Mouse (Mus musculus) MEL (cell line): ENCODE data around the gene Slc24a4. TPM values are rescaled to one million over a fixed set of nuclear protein-coding genes. Genes with fewer than 3 reads are reported as not detected.

Experiments used
- DNase-seq: peaks from one replicate; pipeline ENCODE4 v3.0.0; 2011; ENCODE audit warnings: low read depth, low spot score
- H3K27ac ChIP-seq: 2 replicates; pipeline ENCODE4 v1.5.1; 2012; ENCODE audit warnings: low read depth, mild to moderate bottlenecking, control low read depth, low read length, moderate library complexity; ENCODE audit not compliant: control insufficient read depth
- H3K27me3 ChIP-seq, 2 experiments: fragments of 150-350 bp in 1 of 2; sonication (generic) in 1 of 2; 2 replicates each; pipeline ENCODE4 v1.6.1; 2012; ENCODE audit warnings: low read length in 2 of 2, mild to moderate bottlenecking in 2 of 2, improper control_type of control experiment in 1 of 2, moderate library complexity in 1 of 2; ENCODE audit not compliant: insufficient read depth in 2 of 2, control insufficient read depth in 1 of 2
- H3K36me3 ChIP-seq, 2 experiments: 2 replicates each; pipeline ENCODE4 v1.6.1; 2012 to 2014; ENCODE audit warnings: low read length in 2 of 2, improper control_type of control experiment in 1 of 2, inconsistent platforms in 1 of 2, mild to moderate bottlenecking in 1 of 2; ENCODE audit not compliant: insufficient read depth in 2 of 2, control insufficient read depth in 1 of 2
- H3K4me1 ChIP-seq, 2 experiments: fragments of 150-350 bp in 1 of 2; sonication (generic) in 1 of 2; 2 replicates each; pipeline ENCODE4 v1.6.1; 2012; ENCODE audit warnings: low read length in 2 of 2, improper control_type of control experiment in 1 of 2, mild to moderate bottlenecking in 1 of 2; ENCODE audit not compliant: insufficient read depth in 2 of 2, control insufficient read depth in 1 of 2
- H3K4me3 ChIP-seq, 2 experiments: fragments of 150-350 bp in 1 of 2; sonication (generic) in 1 of 2; 2 replicates each; pipeline ENCODE4 v1.5.1; 2012; ENCODE audit warnings: low read depth in 2 of 2, low read length in 2 of 2, mild to moderate bottlenecking in 2 of 2, moderate library complexity in 2 of 2, control low read depth in 1 of 2, improper control_type of control experiment in 1 of 2; ENCODE audit not compliant: control insufficient read depth in 1 of 2, insufficient read depth in 1 of 2
- H3K79me2 ChIP-seq: 2 replicates; pipeline ENCODE4 v1.6.1; 2012; ENCODE audit warnings: mild to moderate bottlenecking, low read length, moderate library complexity; ENCODE audit not compliant: control insufficient read depth, poor library complexity, insufficient read depth
- H3K9ac ChIP-seq: 2 replicates; pipeline ENCODE4 v1.6.1; 2012; ENCODE audit warnings: low read depth, mild to moderate bottlenecking, control low read depth, low read length, moderate library complexity; ENCODE audit not compliant: control insufficient read depth, poor library complexity, severe bottlenecking
- H3K9me3 ChIP-seq: fragments of 150-350 bp; sonication (generic); replicated peaks from 2 replicates; pipeline ENCODE4 v1.6.1; 2012; ENCODE audit warnings: mild to moderate bottlenecking, low read length, improper control_type of control experiment, moderate library complexity; ENCODE audit not compliant: insufficient read depth
- CHD2 ChIP-seq: IDR thresholded peaks from 2 replicates; pipeline ENCODE4 v1.6.1; 2011; ENCODE audit warnings: low read length, improper control_type of control experiment
- E2F4 ChIP-seq: IDR thresholded peaks from 2 replicates; pipeline ENCODE4 v1.6.1; 2011; ENCODE audit warnings: low read depth, low read length, improper control_type of control experiment, borderline replicate concordance
- EP300 ChIP-seq, 2 experiments: IDR thresholded peaks; 2 replicates each; pipeline ENCODE4 v1.6.1; 2011; ENCODE audit warnings: improper control_type of control experiment in 2 of 2, low read length in 2 of 2, low read depth in 1 of 2, mild to moderate bottlenecking in 1 of 2
- ETS1 ChIP-seq: IDR thresholded peaks from 2 replicates; pipeline ENCODE4 v1.6.1; 2012; ENCODE audit warnings: low read depth, mild to moderate bottlenecking, inconsistent platforms, low read length, improper control_type of control experiment, moderate library complexity
- JUND ChIP-seq: IDR thresholded peaks from 2 replicates; pipeline ENCODE4 v1.6.1; 2011; ENCODE audit warnings: low read depth, mild to moderate bottlenecking, improper control_type of control experiment, low read length
- MAFK ChIP-seq: IDR thresholded peaks from 2 replicates; pipeline ENCODE4 v1.6.1; 2011; ENCODE audit warnings: low read depth, mild to moderate bottlenecking, low read length, improper control_type of control experiment, borderline replicate concordance
- MAZ ChIP-seq: IDR thresholded peaks from 2 replicates; pipeline ENCODE4 v1.6.1; 2012; ENCODE audit warnings: low read depth, mild to moderate bottlenecking, inconsistent platforms, low read length, improper control_type of control experiment
- MEF2A ChIP-seq: IDR thresholded peaks from 2 replicates; pipeline ENCODE4 v1.6.1; 2014; ENCODE audit warnings: low read depth, mild to moderate bottlenecking, inconsistent platforms, low read length, improper control_type of control experiment; ENCODE audit not compliant: poor library complexity, insufficient replicate concordance, severe bottlenecking; ENCODE audit errors: extremely low read depth
- MXI1 ChIP-seq: IDR thresholded peaks from 2 replicates; pipeline ENCODE4 v1.6.1; 2011; ENCODE audit warnings: mild to moderate bottlenecking, low read depth, low read length, improper control_type of control experiment
- POLR2AphosphoS5 ChIP-seq: IDR thresholded peaks from 2 replicates; pipeline ENCODE4 v1.6.1; 2012; ENCODE audit warnings: low read depth, borderline replicate concordance, mild to moderate bottlenecking, inconsistent platforms, low read length, moderate library complexity, mixed read lengths
- RAD21 ChIP-seq: IDR thresholded peaks from 2 replicates; pipeline ENCODE4 v1.6.1; 2011; ENCODE audit warnings: mild to moderate bottlenecking, low read depth, low read length, improper control_type of control experiment
- SIN3A ChIP-seq: IDR thresholded peaks from 2 replicates; pipeline ENCODE4 v1.6.1; 2012; ENCODE audit warnings: low read length, improper control_type of control experiment, inconsistent platforms
- SMC3 ChIP-seq: IDR thresholded peaks from 2 replicates; pipeline ENCODE4 v1.6.1; 2011; ENCODE audit warnings: low read depth, low read length, improper control_type of control experiment
- TAL1 ChIP-seq: IDR thresholded peaks from 2 replicates; pipeline ENCODE4 v1.6.1; 2012; ENCODE audit warnings: mild to moderate bottlenecking, inconsistent platforms, low read length, moderate library complexity, mixed read lengths
- TBP ChIP-seq: IDR thresholded peaks from 2 replicates; pipeline ENCODE4 v1.8.0; 2011; ENCODE audit warnings: low read depth, low read length, improper control_type of control experiment
- TCF12 ChIP-seq: IDR thresholded peaks from 2 replicates; pipeline ENCODE4 v1.6.1; 2014; ENCODE audit warnings: low read depth, mild to moderate bottlenecking, inconsistent platforms, low read length, improper control_type of control experiment, moderate library complexity
- UBTF ChIP-seq: IDR thresholded peaks from 2 replicates; pipeline ENCODE4 v1.6.1; 2012; ENCODE audit warnings: low read depth, mild to moderate bottlenecking, inconsistent platforms, low read length, improper control_type of control experiment, moderate library complexity, borderline replicate concordance; ENCODE audit not compliant: insufficient read depth
- USF1 ChIP-seq: IDR thresholded peaks from 2 replicates; pipeline ENCODE4 v1.6.1; 2014; ENCODE audit warnings: low read depth, mild to moderate bottlenecking, inconsistent platforms, low read length, improper control_type of control experiment, moderate library complexity
- USF2 ChIP-seq, 2 experiments: IDR thresholded peaks; 2 replicates each; pipeline ENCODE4 v1.6.1; 2011 to 2012; ENCODE audit warnings: improper control_type of control experiment in 2 of 2, low read length in 2 of 2, borderline replicate concordance in 1 of 2, inconsistent platforms in 1 of 2, low read depth in 1 of 2, mild to moderate bottlenecking in 1 of 2; ENCODE audit not compliant: insufficient read depth in 1 of 2
- ZC3H11A ChIP-seq: IDR thresholded peaks from 2 replicates; pipeline ENCODE4 v1.6.1; 2012; ENCODE audit warnings: low read depth, mild to moderate bottlenecking, inconsistent platforms, low read length, improper control_type of control experiment
- ZKSCAN1 ChIP-seq: IDR thresholded peaks from 2 replicates; pipeline ENCODE4 v1.6.1; 2012; ENCODE audit warnings: low read depth, mild to moderate bottlenecking, inconsistent platforms, low read length, improper control_type of control experiment, moderate library complexity
- ZMIZ1 ChIP-seq: IDR thresholded peaks from 2 replicates; pipeline ENCODE4 v1.6.1; 2012; ENCODE audit warnings: low read depth, mild to moderate bottlenecking, inconsistent platforms, low read length, improper control_type of control experiment, moderate library complexity
- polyA plus RNA-seq, 2 experiments: library from polyadenylated mRNA; stranded (reverse) in 1 of 2; unstranded in 1 of 2; fragments of >175 nt in 1 of 2; fragments of >200 nt in 1 of 2; gene quantifications; 2 replicates each; pipeline versions ENCODE4 v1.2.1 to v1.2.4; 2012; ENCODE audit warnings: low replicate concordance in 2 of 2, low read depth in 1 of 2; ENCODE audit not compliant: insufficient read length in 2 of 2, insufficient read depth in 1 of 2, missing spikeins in 1 of 2
- total RNA-seq: library from RNA; depleted of rRNA; stranded (reverse); fragments of 300-350 nt; gene quantifications from 2 replicates; pipeline ENCODE4 v1.2.3, GENCODE M21; 2012

Slc24a4 gene
- total and polyA plus RNA-seq, 3 experiments, result not detected

DNA sequence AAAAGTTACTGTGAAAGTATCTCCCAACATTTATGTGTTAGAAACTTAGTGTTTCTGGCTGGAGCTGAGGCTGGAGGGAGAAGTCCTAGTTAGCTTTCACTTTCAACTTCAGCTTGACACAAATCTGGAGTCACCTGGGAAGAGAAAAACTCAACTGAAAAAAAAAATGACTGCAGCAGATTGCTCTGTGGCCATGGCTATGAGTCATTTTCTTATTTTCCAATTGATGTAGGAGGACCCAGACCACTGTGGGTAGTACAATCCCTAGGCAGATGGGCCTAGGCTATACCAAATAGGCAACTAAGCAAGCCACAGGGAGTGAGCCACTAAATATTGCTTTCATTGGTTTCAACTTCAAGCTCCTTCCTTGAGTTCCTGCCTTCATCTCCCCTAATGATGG lies 19.7 kb upstream of the Slc24a4 start:
- no peaks in the 10 kb centered on the region for H3K36me3 ChIP-seq
- no peaks in the 10 kb centered on the region for H3K4me1 ChIP-seq
- H3K9ac ChIP-seq, result no peak overlapping the region
- no peaks in the 10 kb centered on the region for H3K9me3 ChIP-seq
- no peak for TF ChIP-seq USF1
- TF ChIP-seq UBTF, result no peak
- TF ChIP-seq EP300 (IDR thresholded peaks at IDR 0.05; ENCODE audit: low read depth in 1 of 2, low read length in 2 of 2), result no peak
- TF ChIP-seq SIN3A, result no peak
- no peak for TF ChIP-seq ZMIZ1
- no peak for TF ChIP-seq SMC3
- no peak for TF ChIP-seq ETS1
- no peak for TF ChIP-seq MXI1
- TF ChIP-seq CHD2, result no peak
- no peak for TF ChIP-seq RAD21
- no peak for TF ChIP-seq MEF2A
- TF ChIP-seq TCF12, result no peak
- TF ChIP-seq ZC3H11A, result no peak
- no peak for TF ChIP-seq ZKSCAN1
- TF ChIP-seq JUND, result no peak
- no peak for DNase-seq
- no peaks in the 10 kb centered on the region for H3K79me2 ChIP-seq
- no peak overlapping the region for H3K27ac ChIP-seq
- H3K27me3 ChIP-seq, result peaks cover 4 to 5% of the 10 kb centered on the region in 2 experiments; a peak in 3 of 4 replicates
- no peak overlapping the region for H3K4me3 ChIP-seq

DNA sequence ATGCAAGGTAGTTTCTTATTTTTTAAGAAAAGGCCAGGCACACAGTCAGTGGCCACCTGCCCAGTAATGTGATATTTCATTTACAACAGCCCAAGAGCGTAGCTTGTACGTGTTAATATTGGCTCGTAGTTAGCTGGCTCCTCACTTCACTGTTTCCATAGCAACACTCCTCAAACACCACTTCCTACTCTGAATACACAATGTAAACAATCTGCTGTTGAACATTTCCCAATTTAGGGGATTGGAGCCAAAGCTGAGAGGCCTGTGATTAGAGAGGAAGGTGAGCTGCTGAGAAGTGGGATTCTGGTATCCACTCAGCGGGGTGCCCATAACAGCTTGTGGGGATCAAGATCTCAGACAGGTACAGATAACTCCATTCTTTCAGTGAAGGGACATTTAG lies 16.0 kb upstream of the Slc24a4 start:
- peaks cover 0 to 2% of the 10 kb centered on the region in 2 experiments; a peak in 1 of 4 replicates for H3K27me3 ChIP-seq
- no peaks in the 10 kb centered on the region for H3K79me2 ChIP-seq
- no peak overlapping the region for H3K27ac ChIP-seq
- no peaks in the 10 kb centered on the region for H3K9me3 ChIP-seq
- no peaks in the 10 kb centered on the region for H3K4me1 ChIP-seq
- TF ChIP-seq MXI1, result no peak
- TF ChIP-seq POLR2AphosphoS5, result no peak
- no peak for TF ChIP-seq TBP
- TF ChIP-seq TAL1, result no peak
- no peak for TF ChIP-seq MAZ
- no peak for TF ChIP-seq E2F4
- TF ChIP-seq MAFK, result no peak
- no peak for TF ChIP-seq EP300 (IDR thresholded peaks at IDR 0.05; ENCODE audit: low read depth in 1 of 2, low read length in 2 of 2)
- TF ChIP-seq RAD21, result no peak
- TF ChIP-seq ETS1, result no peak
- no peak for TF ChIP-seq USF2 (IDR thresholded peaks at IDR 0.05; ENCODE audit: borderline replicate concordance in 1 of 2, insufficient read depth in 1 of 2, low read depth in 1 of 2, low read length in 2 of 2)
- no peak for DNase-seq
- no peak overlapping the region for H3K4me3 ChIP-seq
- H3K36me3 ChIP-seq, result no peaks in the 10 kb centered on the region
- no peak overlapping the region for H3K9ac ChIP-seq
